Mouse (Mus musculus) heart, embryonic 14.5 days (tissue): ENCODE results near the gene Adat1. TPM values are rescaled to one million over a fixed set of nuclear protein-coding genes. Genes with fewer than 3 reads are reported as not detected.
A peak's percentile ranks its signal among the peaks of the same experiment; 100 is the strongest.

ENCODE experiments used
- ATAC-seq: fragments of 200-750 bp; cut with Nextera tagmentation; 2 replicates; pipeline ENCODE4 v1.8.0; 2017; ENCODE audit warnings: low read depth, moderate TSS enrichment; ENCODE audit not compliant: insufficient number of reproducible peaks, insufficient read depth, low FRiP score
- H3K27ac ChIP-seq, 2 experiments: fragments of 200-500 bp in 1 of 2; fragments of 300-500 bp in 1 of 2; sonication (generic) in 1 of 2; replicated peaks in 1 of 2; 2 replicates each; pipeline ENCODE4 v1.5.1; 2012 to 2014; ENCODE audit warnings: low read depth in 2 of 2, low read length in 2 of 2, control low read depth in 1 of 2, mild to moderate bottlenecking in 1 of 2, mixed read lengths in 1 of 2; ENCODE audit not compliant: control insufficient read depth in 1 of 2, insufficient read depth in 1 of 2
- H3K27me3 ChIP-seq: fragments of 300-500 bp; sonication (generic); 2 replicates; pipeline ENCODE4 v1.6.1; 2014; ENCODE audit warnings: mild to moderate bottlenecking, low read length, control low read depth; ENCODE audit not compliant: control insufficient read depth, insufficient read depth
- H3K36me3 ChIP-seq: fragments of 300-500 bp; sonication (generic); 2 replicates; pipeline ENCODE4 v1.6.1; 2014; ENCODE audit warnings: mild to moderate bottlenecking, control low read depth, low read length, mixed read lengths; ENCODE audit not compliant: control insufficient read depth, insufficient read depth
- H3K4me1 ChIP-seq, 2 experiments: fragments of 200-500 bp in 1 of 2; fragments of 300-500 bp in 1 of 2; sonication (generic) in 1 of 2; 2 replicates each; pipeline ENCODE4 v1.6.1; 2012 to 2014; ENCODE audit warnings: low read length in 2 of 2, control low read depth in 1 of 2, mixed read lengths in 1 of 2; ENCODE audit not compliant: control insufficient read depth in 2 of 2, insufficient read depth in 2 of 2
- H3K4me2 ChIP-seq: fragments of 300-500 bp; sonication (generic); 2 replicates; pipeline ENCODE4 v1.6.1; 2014; ENCODE audit warnings: mild to moderate bottlenecking, low read length
- H3K4me3 ChIP-seq, 2 experiments: fragments of 200-500 bp in 1 of 2; fragments of 300-500 bp in 1 of 2; sonication (generic) in 1 of 2; 2 replicates each; pipeline ENCODE4 v1.5.1; 2012 to 2014; ENCODE audit warnings: low read length in 2 of 2, mild to moderate bottlenecking in 2 of 2, control low read depth in 1 of 2, low read depth in 1 of 2, moderate library complexity in 1 of 2; ENCODE audit not compliant: control insufficient read depth in 1 of 2, insufficient read depth in 1 of 2
- H3K9ac ChIP-seq: fragments of 300-500 bp; sonication (generic); 2 replicates; pipeline ENCODE4 v1.6.1; 2014; ENCODE audit warnings: mild to moderate bottlenecking, low read length
- H3K9me3 ChIP-seq: fragments of 300-500 bp; sonication (generic); 2 replicates; pipeline ENCODE4 v1.6.1; 2016; ENCODE audit warnings: low read length, control low read depth; ENCODE audit not compliant: control insufficient read depth
- WGBS: fragments of 180-500 bp; shearing (Covaris S2); extraction: QIAGEN DNeasy Blood & Tissue Kit; methylation state at CpG from one replicate; pipeline ENCODE4 v1.1.7; 2014; 5-methylcytosine and 5-hydroxymethylcytosine counted together
- polyA plus RNA-seq: library from polyadenylated mRNA; unstranded; fragments of >200 nt; fragmentation: Nextera tagmentation; extraction: Ambion mirVana; gene quantifications from 2 replicates; pipeline ENCODE4 v1.2.1, GENCODE M21; 2014

Adat1 gene
- 5.2 and 5.6 TPM in 2 replicates for polyA plus RNA-seq

GRCm38 (mm10) chr8:111992013-111992702 is at the start of gene Adat1:
Gene Adat1 (minus strand): TSS chr8:111992302.
- H3K4me3 ChIP-seq, result peak within 1 kb of the TSS; percentile 79 to 98
- H3K9me3 ChIP-seq, result no peaks in the 10 kb centered on the region
- no peak within 1 kb of the TSS for H3K27ac ChIP-seq
- peaks cover 0 to 6% of the 10 kb centered on the region in 2 experiments; a peak in 2 of 4 replicates for H3K4me1 ChIP-seq
- H3K4me2 ChIP-seq, result peak within 1 kb of the TSS; percentile 90
- peak within 1 kb of the TSS; percentile 86 for H3K9ac ChIP-seq
- no peaks in the 10 kb centered on the region for H3K27me3 ChIP-seq
- H3K36me3 ChIP-seq, result peaks cover 68% of the 10 kb centered on the region
- peak; percentile 87; the same call in 1 of the 2 replicates for ATAC-seq
- WGBS, result 3% methylated on average over 33 of the region's 33 CpGs

- H3K27me3 ChIP-seq, result no peaks in the 10 kb centered on the region
- H3K4me1 ChIP-seq, result no peaks in the 10 kb centered on the region
- H3K4me2 ChIP-seq, result no peak overlapping the region
- H3K9ac ChIP-seq, result no peak overlapping the region
- H3K27ac ChIP-seq, result no peak overlapping the region
- H3K9me3 ChIP-seq, result no peaks in the 10 kb centered on the region
- H3K36me3 ChIP-seq, result no peaks in the 10 kb centered on the region
- ATAC-seq, result no peak
- 65% methylated on average over 18 of the region's 18 CpGs for WGBS
- H3K4me3 ChIP-seq, result no peak overlapping the region
These were observed 45.4 kb upstream of the Adat1 start for GRCm38 (mm10) chr8:112037521-112037920.

- no peak for ATAC-seq
- H3K4me2 ChIP-seq, result no peak overlapping the region
- no peaks in the 10 kb centered on the region for H3K36me3 ChIP-seq
- no peaks in the 10 kb centered on the region for H3K4me1 ChIP-seq
- H3K9ac ChIP-seq, result no peak overlapping the region
- H3K27me3 ChIP-seq, result no peaks in the 10 kb centered on the region
- no peaks in the 10 kb centered on the region for H3K9me3 ChIP-seq
- H3K4me3 ChIP-seq, result no peak overlapping the region
- WGBS, result 8% methylated on average over 8 of the region's 8 CpGs
- no peak overlapping the region for H3K27ac ChIP-seq
These were observed 42.5 kb upstream of the Adat1 start for GRCm38 (mm10) chr8:112034603-112035002.

GRCm38 (mm10) chr8:112033071-112033470 is 41.0 kb upstream of the Adat1 start:
- Histone ChIP-seq H3K36me3 (no peaks in the 10 kb centered on the region), H3K4me3 (no peak overlapping the region), H3K9ac (no peak overlapping the region), H3K4me1 (no peaks in the 10 kb centered on the region), H3K4me2 (no peak overlapping the region), H3K27ac (no peak overlapping the region), H3K9me3 (no peaks in the 10 kb centered on the region), H3K27me3 (no peaks in the 10 kb centered on the region)
- 67% methylated on average over 7 of the region's 7 CpGs for WGBS
- no peak for ATAC-seq

- Histone ChIP-seq H3K27ac (no peak overlapping the region), H3K9me3 (no peaks in the 10 kb centered on the region), H3K36me3 (no peaks in the 10 kb centered on the region), H3K27me3 (no peaks in the 10 kb centered on the region), H3K9ac (no peak overlapping the region), H3K4me2 (no peak overlapping the region), H3K4me3 (no peak overlapping the region), H3K4me1 (no peaks in the 10 kb centered on the region)
- ATAC-seq, result no peak
- WGBS, result 42% methylated on average over 6 of the region's 6 CpGs
These were observed 38.6 kb upstream of the Adat1 start for GRCm38 (mm10) chr8:112030663-112031062.

- no peak overlapping the region for H3K4me2 ChIP-seq
- no peak overlapping the region for H3K4me3 ChIP-seq
- H3K36me3 ChIP-seq, result no peaks in the 10 kb centered on the region
- no peaks in the 10 kb centered on the region for H3K9me3 ChIP-seq
- no peak for ATAC-seq
- no peaks in the 10 kb centered on the region for H3K4me1 ChIP-seq
- 80% methylated on average over 7 of the region's 7 CpGs for WGBS
- no peaks in the 10 kb centered on the region for H3K27me3 ChIP-seq
- no peak overlapping the region for H3K9ac ChIP-seq
- no peak overlapping the region for H3K27ac ChIP-seq
These were observed 37.4 kb upstream of the Adat1 start for GRCm38 (mm10) chr8:112029455-112029854.

GRCm38 (mm10) chr8:112014936-112015335 is 22.8 kb upstream of the Adat1 start, which contains the start of gene Gm6793:
Gene Gm6793 (minus strand): TSS chr8:112015036.
- Histone ChIP-seq H3K36me3 (peaks cover 45% of the 10 kb centered on the region), H3K27me3 (no peaks in the 10 kb centered on the region), H3K4me3 (no peak within 1 kb of the TSS), H3K9me3 (no peaks in the 10 kb centered on the region), H3K27ac (no peak within 1 kb of the TSS), H3K9ac (no peak within 1 kb of the TSS), H3K4me2 (no peak within 1 kb of the TSS), H3K4me1 (peaks cover 2 to 17% of the 10 kb centered on the region in 2 experiments; a peak in 3 of 4 replicates)
- WGBS, result 87% methylated on average over 11 of the region's 11 CpGs
- no peak for ATAC-seq
